Mouse (Mus musculus) MEL (cell line): ENCODE data around the gene Frmd6.

Experiments
- CHD1 ChIP-seq: IDR thresholded peaks from 2 replicates; pipeline ENCODE4 v1.6.1; 2012; ENCODE audit warnings: low read depth, mild to moderate bottlenecking, inconsistent platforms, low read length, improper control_type of control experiment
- CTCF ChIP-seq, 3 experiments: IDR thresholded peaks in 2 of 3; conservative IDR thresholded peaks in 1 of 3; 2 replicates each; pipeline ENCODE4 v1.5.1; 2011 to 2012; ENCODE audit warnings: low read length in 3 of 3, low read depth in 2 of 3, mild to moderate bottlenecking in 2 of 3, improper control_type of control experiment in 1 of 3, inconsistent platforms in 1 of 3, mixed read lengths in 1 of 3, moderate library complexity in 1 of 3; ENCODE audit not compliant: control insufficient read depth in 1 of 3, insufficient read depth in 1 of 3, poor library complexity in 1 of 3, severe bottlenecking in 1 of 3
- EP300 ChIP-seq, 2 experiments: IDR thresholded peaks; 2 replicates each; pipeline ENCODE4 v1.6.1; 2011; ENCODE audit warnings: improper control_type of control experiment in 2 of 2, low read length in 2 of 2, low read depth in 1 of 2, mild to moderate bottlenecking in 1 of 2
- GATA1 ChIP-seq: IDR thresholded peaks from 2 replicates; pipeline ENCODE4 v1.6.1; 2011; ENCODE audit warnings: low read depth, low read length, improper control_type of control experiment
- HCFC1 ChIP-seq: IDR thresholded peaks from 2 replicates; pipeline ENCODE4 v1.6.1; 2012; ENCODE audit warnings: low read depth, mild to moderate bottlenecking, inconsistent platforms, low read length, improper control_type of control experiment, moderate library complexity
- MEF2A ChIP-seq: IDR thresholded peaks from 2 replicates; pipeline ENCODE4 v1.6.1; 2014; ENCODE audit warnings: low read depth, mild to moderate bottlenecking, inconsistent platforms, low read length, improper control_type of control experiment; ENCODE audit not compliant: poor library complexity, insufficient replicate concordance, severe bottlenecking; ENCODE audit errors: extremely low read depth
- POLR2A ChIP-seq, 2 experiments: IDR thresholded peaks; 2 replicates each; pipeline ENCODE4 v1.6.1; 2011 to 2012; ENCODE audit warnings: low read length in 2 of 2, mild to moderate bottlenecking in 2 of 2, control low read depth in 1 of 2, improper control_type of control experiment in 1 of 2, low read depth in 1 of 2, moderate library complexity in 1 of 2; ENCODE audit not compliant: control insufficient read depth in 1 of 2, insufficient read depth in 1 of 2, poor library complexity in 1 of 2
- SIN3A ChIP-seq: IDR thresholded peaks from 2 replicates; pipeline ENCODE4 v1.6.1; 2012; ENCODE audit warnings: low read length, improper control_type of control experiment, inconsistent platforms
- TAL1 ChIP-seq: IDR thresholded peaks from 2 replicates; pipeline ENCODE4 v1.6.1; 2012; ENCODE audit warnings: mild to moderate bottlenecking, inconsistent platforms, low read length, moderate library complexity, mixed read lengths
- TBP ChIP-seq: IDR thresholded peaks from 2 replicates; pipeline ENCODE4 v1.8.0; 2011; ENCODE audit warnings: low read depth, low read length, improper control_type of control experiment
- ZC3H11A ChIP-seq: IDR thresholded peaks from 2 replicates; pipeline ENCODE4 v1.6.1; 2012; ENCODE audit warnings: low read depth, mild to moderate bottlenecking, inconsistent platforms, low read length, improper control_type of control experiment
- ZKSCAN1 ChIP-seq: IDR thresholded peaks from 2 replicates; pipeline ENCODE4 v1.6.1; 2012; ENCODE audit warnings: low read depth, mild to moderate bottlenecking, inconsistent platforms, low read length, improper control_type of control experiment, moderate library complexity
- ZMIZ1 ChIP-seq: IDR thresholded peaks from 2 replicates; pipeline ENCODE4 v1.6.1; 2012; ENCODE audit warnings: low read depth, mild to moderate bottlenecking, inconsistent platforms, low read length, improper control_type of control experiment, moderate library complexity

DNA sequence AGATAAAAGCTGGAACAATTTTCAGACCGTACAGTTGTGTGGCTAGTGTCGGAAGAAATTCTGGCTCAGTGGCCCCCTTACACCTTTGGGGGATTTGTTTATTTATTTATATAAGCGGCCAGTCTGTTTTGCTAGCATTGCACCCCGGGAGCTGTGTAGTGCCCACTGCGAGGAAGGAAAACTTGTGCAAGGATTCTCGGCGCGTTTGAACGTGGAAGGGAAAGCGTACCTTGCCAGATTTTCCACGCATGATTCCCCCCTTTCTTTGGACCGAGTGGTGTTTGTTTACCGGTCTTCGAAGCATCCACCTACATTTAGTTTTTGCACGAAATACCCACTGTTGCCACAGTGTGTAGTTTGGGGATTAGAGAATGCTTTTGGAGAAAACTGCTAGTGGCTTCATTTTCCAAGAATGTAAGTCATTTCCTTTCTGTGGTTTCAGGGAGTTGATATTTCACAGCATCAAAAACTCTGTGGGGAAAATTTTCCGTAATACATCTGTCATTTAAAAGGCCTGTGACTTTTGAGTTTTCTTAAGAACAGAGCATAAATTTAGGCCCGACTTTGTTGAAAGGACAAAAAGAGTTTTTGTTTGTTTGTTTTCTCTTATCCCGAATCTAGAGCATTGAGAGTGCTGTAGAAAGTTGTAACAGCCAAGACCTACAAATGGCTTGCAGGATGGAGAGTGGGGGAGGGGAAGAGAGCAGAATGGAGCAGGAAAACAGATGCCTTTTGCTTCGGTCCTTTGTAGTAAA lies 1.2 kb downstream of the Frmd6 start:
- TF ChIP-seq ZKSCAN1 = no peak
- TF ChIP-seq TAL1 = no peak
- TF ChIP-seq SIN3A = no peak; the same call in 1 of the 2 replicates
- TF ChIP-seq POLR2A (IDR thresholded peaks at IDR 0.05; ENCODE audit: control insufficient read depth in 1 of 2, insufficient read depth in 1 of 2, low read depth in 1 of 2, low read length in 2 of 2, poor library complexity in 1 of 2) = no peak
- TF ChIP-seq TBP = no peak
- TF ChIP-seq CHD1 = no peak
- no peak for TF ChIP-seq ZMIZ1
- no peak for TF ChIP-seq EP300 (IDR thresholded peaks at IDR 0.05; ENCODE audit: low read depth in 1 of 2, low read length in 2 of 2)
- no peak for TF ChIP-seq CTCF (IDR thresholded peaks at IDR 0.05 in 2 of 3, conservative IDR thresholded peaks at IDR 0.05 in 1 of 3; ENCODE audit: control insufficient read depth in 1 of 3, insufficient read depth in 1 of 3, low read depth in 2 of 3, low read length in 3 of 3, poor library complexity in 1 of 3, severe bottlenecking in 1 of 3)
- no peak for TF ChIP-seq GATA1
- TF ChIP-seq ZC3H11A = no peak
- TF ChIP-seq HCFC1 = no peak
- TF ChIP-seq MEF2A = no peak
